Mouse (Mus musculus) liver, embryonic 11.5 days (tissue): Measurements from ENCODE around the gene Sept5. TPM values are rescaled to one million over a fixed set of nuclear protein-coding genes. Genes with fewer than 3 reads are reported as not detected.

Source experiments
- ATAC-seq: fragments of 200-750 bp; cut with Nextera tagmentation; replicated peaks from 2 replicates; pipeline ENCODE4 v1.8.0; 2017; ENCODE audit warnings: moderate number of reproducible peaks, mild to moderate bottlenecking, moderate TSS enrichment, moderate library complexity; ENCODE audit not compliant: low FRiP score
- DNase-seq: peaks from one replicate; pipeline ENCODE4 v3.0.0-alpha.2; 2017; ENCODE audit warnings: low spot score
- H3K27ac ChIP-seq: fragments of 300-500 bp; sonication (generic); 2 replicates; pipeline ENCODE4 v1.5.1; 2014; ENCODE audit warnings: mild to moderate bottlenecking, low read depth, low read length, control low read depth
- H3K27me3 ChIP-seq: fragments of 300-500 bp; sonication (generic); replicated peaks from 2 replicates; pipeline ENCODE4 v1.6.1; 2014; ENCODE audit warnings: low read length, mixed read lengths; ENCODE audit not compliant: control insufficient read depth, insufficient read depth
- H3K36me3 ChIP-seq: fragments of 300-500 bp; sonication (generic); 2 replicates; pipeline ENCODE4 v1.6.1; 2014; ENCODE audit warnings: mild to moderate bottlenecking, low read length, moderate library complexity, mixed read lengths; ENCODE audit not compliant: control insufficient read depth, insufficient read depth
- H3K4me1 ChIP-seq: fragments of 300-500 bp; sonication (generic); replicated peaks from 2 replicates; pipeline ENCODE4 v1.6.1; 2014; ENCODE audit warnings: low read length, mixed read lengths; ENCODE audit not compliant: control insufficient read depth, insufficient read depth
- H3K4me2 ChIP-seq: fragments of 300-500 bp; sonication (generic); 2 replicates; pipeline ENCODE4 v1.6.1; 2014; ENCODE audit warnings: mild to moderate bottlenecking, control low read depth, moderate library complexity
- H3K4me3 ChIP-seq: fragments of 300-500 bp; sonication (generic); 2 replicates; pipeline ENCODE4 v1.5.1; 2014; ENCODE audit warnings: low read depth, low read length, control low read depth
- H3K9ac ChIP-seq: fragments of 300-500 bp; sonication (generic); 2 replicates; pipeline ENCODE4 v1.6.1; 2014; ENCODE audit warnings: low read depth, low read length, control low read depth
- H3K9me3 ChIP-seq: fragments of 300-500 bp; sonication (generic); 2 replicates; pipeline ENCODE4 v1.6.1; 2016; ENCODE audit warnings: low read length, inconsistent platforms, mixed read lengths; ENCODE audit not compliant: control insufficient read depth
- WGBS: fragments of 180-500 bp; shearing (Covaris S2); extraction: QIAGEN DNeasy Blood & Tissue Kit; methylation state at CpG from one replicate; pipeline ENCODE4 v1.1.7; 2014; 5-methylcytosine and 5-hydroxymethylcytosine counted together
- polyA plus RNA-seq: library from polyadenylated mRNA; unstranded; fragments of >200 nt; fragmentation: Nextera tagmentation; extraction: Ambion mirVana; gene quantifications from 2 replicates; pipeline ENCODE4 v1.2.1, GENCODE M21; 2014

The Sept5 gene
- polyA plus RNA-seq, 1 experiment from 2014 or later: 6.0 TPM

DNA sequence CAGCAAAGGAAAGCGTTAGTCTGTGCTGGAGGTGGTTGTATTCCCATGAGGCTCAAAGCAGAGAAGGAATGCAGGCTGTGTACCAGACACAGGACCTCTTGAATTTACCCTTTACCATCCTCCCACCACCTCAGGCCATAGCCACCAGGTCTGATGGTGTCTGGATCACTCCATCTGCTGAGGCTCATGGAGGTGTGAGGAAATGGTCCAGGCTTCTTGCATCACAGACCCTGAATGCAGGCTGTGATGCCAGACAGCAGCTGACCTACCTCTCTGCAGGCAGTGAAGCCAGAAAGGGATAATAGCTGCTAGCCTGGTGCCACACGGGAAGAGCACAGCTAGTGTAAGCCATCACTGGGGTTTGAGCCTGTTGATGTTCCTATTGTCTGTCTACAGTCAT, 8.6 kb upstream of the Sept5 start:
- WGBS: 55% methylated on average over 2 of the region's 2 CpGs
- H3K27me3 ChIP-seq: peaks cover 3% of the 10 kb centered on the region; the same call in 1 of the 2 replicates
- H3K9ac ChIP-seq: no peak overlapping the region
- no peaks in the 10 kb centered on the region for H3K36me3 ChIP-seq
- no peak for DNase-seq
- no peak overlapping the region for H3K27ac ChIP-seq
- no peak for ATAC-seq
- no peak overlapping the region for H3K4me3 ChIP-seq
- no peak overlapping the region for H3K4me2 ChIP-seq
- no peaks in the 10 kb centered on the region for H3K4me1 ChIP-seq
- H3K9me3 ChIP-seq: no peaks in the 10 kb centered on the region

DNA sequence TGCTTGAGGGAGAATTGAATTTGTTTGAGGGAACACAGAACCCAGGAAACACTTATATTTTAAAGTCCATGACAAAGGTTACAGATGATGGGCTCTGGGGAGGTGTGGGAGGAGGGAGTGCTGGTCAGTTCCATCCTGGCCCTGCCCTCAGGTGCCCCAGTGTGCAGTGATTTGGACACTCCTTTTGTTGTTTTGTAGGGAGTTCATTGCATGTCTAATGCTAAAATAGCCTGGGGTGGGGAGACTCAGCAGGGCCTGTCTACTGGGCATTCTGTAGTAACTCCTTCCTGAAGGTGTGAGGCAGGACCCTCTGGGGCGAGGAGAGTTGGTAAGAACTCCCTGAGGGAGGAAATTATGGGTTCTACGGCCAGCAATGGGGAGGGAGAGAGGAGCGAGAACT, 7.0 kb upstream of the Sept5 start:
- no peak overlapping the region for H3K4me3 ChIP-seq
- no peak for ATAC-seq
- H3K4me1 ChIP-seq: 0 out of 2 replicates have a peak, but pooled peaks cover 2% of the 10 kb centered on the region
- H3K27me3 ChIP-seq: peaks cover 9% of the 10 kb centered on the region; the same call in 1 of the 2 replicates
- 57% methylated on average over 3 of the region's 3 CpGs for WGBS
- H3K9ac ChIP-seq: no peak overlapping the region
- H3K4me2 ChIP-seq: no peak overlapping the region
- no peaks in the 10 kb centered on the region for H3K9me3 ChIP-seq
- no peak overlapping the region for H3K27ac ChIP-seq
- no peak for DNase-seq
- no peaks in the 10 kb centered on the region for H3K36me3 ChIP-seq

DNA sequence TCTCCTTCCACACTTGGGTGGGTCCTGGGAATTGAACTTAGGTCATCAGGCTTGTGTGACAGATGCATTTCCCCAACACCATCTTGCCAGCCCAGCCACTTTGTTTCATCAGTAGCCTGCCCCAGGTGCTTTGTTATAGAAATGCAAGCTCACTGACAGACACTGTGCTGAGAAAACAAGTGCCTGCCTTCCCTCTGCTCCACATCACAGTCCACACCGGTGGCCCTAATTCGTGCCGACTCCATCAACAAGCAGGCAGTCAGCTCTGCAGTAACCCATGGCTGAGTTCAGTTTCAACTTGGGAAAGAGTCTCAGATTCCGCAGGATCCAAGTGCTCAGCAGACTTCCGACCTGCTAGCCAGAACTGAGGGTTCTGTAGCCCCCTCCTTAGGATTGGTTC, 6.6 kb upstream of the Sept5 start:
- WGBS: 79% methylated on average over 5 of the region's 5 CpGs
- H3K4me3 ChIP-seq: no peak overlapping the region
- H3K27ac ChIP-seq: no peak overlapping the region
- no peak overlapping the region for H3K9ac ChIP-seq
- peaks cover 13% of the 10 kb centered on the region for H3K27me3 ChIP-seq
- H3K9me3 ChIP-seq: no peaks in the 10 kb centered on the region
- no peak overlapping the region for H3K4me2 ChIP-seq
- 0 out of 2 replicates have a peak, but pooled peaks cover 2% of the 10 kb centered on the region for H3K4me1 ChIP-seq
- ATAC-seq: no peak
- H3K36me3 ChIP-seq: no peaks in the 10 kb centered on the region
- DNase-seq: no peak

- no peak overlapping the region for H3K4me2 ChIP-seq
- H3K27me3 ChIP-seq: peaks cover 40% of the 10 kb centered on the region
- H3K9ac ChIP-seq: no peak overlapping the region
- H3K27ac ChIP-seq: no peak overlapping the region
- 0 out of 2 replicates have a peak, but pooled peaks cover 2% of the 10 kb centered on the region for H3K4me1 ChIP-seq
- no peaks in the 10 kb centered on the region for H3K36me3 ChIP-seq
- ATAC-seq (no peak), DNase-seq (no peak)
- H3K4me3 ChIP-seq: no peak overlapping the region
- no peaks in the 10 kb centered on the region for H3K9me3 ChIP-seq
- WGBS: 52% methylated on average over 1 of the region's 1 CpGs
These were observed 3.6 kb upstream of the Sept5 start for GRCm38 (mm10) chr16:18633333-18633732.

DNA sequence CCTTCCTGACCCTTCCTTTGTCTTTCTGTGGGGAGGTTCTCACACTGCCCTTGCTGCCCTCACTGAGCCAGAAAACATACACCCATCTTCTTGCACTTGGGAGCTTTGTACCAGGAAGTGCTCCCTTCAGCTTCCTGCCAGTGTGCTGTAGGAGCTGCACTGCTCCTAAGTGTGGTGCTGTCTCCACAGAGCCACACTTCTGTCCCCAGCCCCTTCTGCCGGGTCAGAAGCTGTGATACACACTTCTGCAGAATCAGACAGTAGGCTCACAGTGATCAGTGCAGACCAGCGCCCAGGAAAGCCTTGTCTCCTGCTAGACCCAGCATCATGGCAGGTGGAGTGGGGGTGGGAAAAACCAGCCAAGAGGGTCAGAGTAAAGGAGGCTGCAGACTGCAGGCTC, 3.1 kb upstream of the Sept5 start:
- no peak overlapping the region for H3K4me3 ChIP-seq
- H3K9ac ChIP-seq: no peak overlapping the region
- no peaks in the 10 kb centered on the region for H3K36me3 ChIP-seq
- H3K4me1 ChIP-seq: 0 out of 2 replicates have a peak, but pooled peaks cover 2% of the 10 kb centered on the region
- H3K27ac ChIP-seq: no peak overlapping the region
- H3K4me2 ChIP-seq: no peak overlapping the region
- DNase-seq: no peak
- no peak for ATAC-seq
- WGBS: 49% methylated on average over 2 of the region's 2 CpGs
- peaks cover 45% of the 10 kb centered on the region for H3K27me3 ChIP-seq
- no peaks in the 10 kb centered on the region for H3K9me3 ChIP-seq

DNA sequence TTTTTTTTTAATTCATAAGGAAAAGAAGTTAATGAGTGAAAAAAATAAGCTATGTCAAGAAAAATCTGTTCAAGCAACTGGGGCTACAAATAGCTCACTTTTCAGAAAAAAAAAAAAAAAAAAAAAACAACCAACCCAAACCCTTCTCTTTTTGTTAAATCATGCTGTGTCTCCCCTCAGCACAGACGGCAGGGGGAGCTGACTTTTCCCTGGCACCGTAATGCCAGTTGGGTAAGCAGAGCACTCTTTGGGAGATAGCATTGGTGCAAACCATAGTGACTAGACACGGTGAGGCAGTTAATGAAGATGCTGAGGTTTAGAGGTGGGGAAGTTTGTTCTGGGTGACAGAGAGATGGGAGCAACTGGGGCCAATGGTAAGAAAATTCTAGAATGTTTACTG, 2.3 kb upstream of the Sept5 start:
- ATAC-seq (no peak), DNase-seq (no peak)
- Histone ChIP-seq H3K27me3 (peaks cover 52% of the 10 kb centered on the region), H3K4me1 (0 out of 2 replicates have a peak, but pooled peaks cover 2% of the 10 kb centered on the region), H3K4me2 (no peak overlapping the region), H3K9ac (no peak overlapping the region), H3K9me3 (no peaks in the 10 kb centered on the region), H3K27ac (no peak overlapping the region), H3K4me3 (no peak overlapping the region), H3K36me3 (no peaks in the 10 kb centered on the region)
- 58% methylated on average over 3 of the region's 3 CpGs for WGBS

DNA sequence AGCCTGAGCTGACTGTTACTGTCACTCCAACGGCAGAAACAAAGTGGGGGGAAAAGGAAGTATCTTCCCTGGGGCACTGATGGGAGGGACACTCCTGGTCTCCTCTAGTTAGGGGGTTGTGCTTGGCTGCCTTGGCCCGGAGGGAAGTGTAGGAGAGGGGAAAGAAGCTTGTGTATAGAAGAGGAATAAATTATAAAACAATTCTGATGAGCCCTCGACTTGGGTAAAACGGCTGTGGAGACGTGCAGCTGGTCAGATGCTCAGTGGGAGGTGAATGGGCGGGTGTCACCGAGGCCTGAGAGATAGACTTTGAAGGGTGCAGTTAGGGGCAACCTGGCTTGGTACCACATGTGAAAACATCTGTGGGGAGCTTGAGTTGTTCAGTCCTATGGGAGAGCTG, 1.4 kb upstream of the Sept5 start:
- no peaks in the 10 kb centered on the region for H3K36me3 ChIP-seq
- H3K4me1 ChIP-seq: peaks cover 8% of the 10 kb centered on the region
- no peak overlapping the region for H3K9ac ChIP-seq
- no peak overlapping the region for H3K27ac ChIP-seq
- H3K9me3 ChIP-seq: no peaks in the 10 kb centered on the region
- 61% methylated on average over 7 of the region's 7 CpGs for WGBS
- ATAC-seq (no peak), DNase-seq (no peak)
- no peak overlapping the region for H3K4me2 ChIP-seq
- peaks cover 62% of the 10 kb centered on the region for H3K27me3 ChIP-seq
- H3K4me3 ChIP-seq: no peak overlapping the region

- Histone ChIP-seq H3K4me2 (peak overlapping the region; percentile 75), H3K4me3 (peak overlapping the region; percentile 56), H3K9me3 (no peaks in the 10 kb centered on the region), H3K9ac (peak overlapping the region; percentile 1; the same call in 1 of the 2 replicates), H3K4me1 (peaks cover 10% of the 10 kb centered on the region), H3K27ac (no peak overlapping the region), H3K36me3 (no peaks in the 10 kb centered on the region), H3K27me3 (peaks cover 70% of the 10 kb centered on the region)
- ATAC-seq (no peak), DNase-seq (no peak)
- 49% methylated on average over 5 of the region's 5 CpGs for WGBS
These were observed 537 bp upstream of the Sept5 start for GRCm38 (mm10) chr16:18630291-18630690.

- Histone ChIP-seq H3K27ac (no peak overlapping the region), H3K4me3 (peak overlapping the region; percentile 56), H3K36me3 (no peaks in the 10 kb centered on the region), H3K4me1 (peaks cover 10% of the 10 kb centered on the region), H3K9ac (no peak overlapping the region), H3K27me3 (peaks cover 83% of the 10 kb centered on the region), H3K4me2 (peak overlapping the region; percentile 75), H3K9me3 (no peaks in the 10 kb centered on the region)
- no peak for ATAC-seq
- WGBS: 34% methylated on average over 2 of the region's 2 CpGs
- DNase-seq: no peak
These were observed 810 bp downstream of the Sept5 start for GRCm38 (mm10) chr16:18628948-18629340.
